Mouse (Mus musculus) MEL (cell line): ENCODE data around the gene Tbc1d5. TPM values are rescaled to one million over a fixed set of nuclear protein-coding genes. Genes with fewer than 3 reads are reported as not detected.

Experiments
- DNase-seq: peaks from one replicate; pipeline ENCODE4 v3.0.0; 2011; ENCODE audit warnings: low read depth, low spot score
- H3K27ac ChIP-seq: 2 replicates; pipeline ENCODE4 v1.5.1; 2012; ENCODE audit warnings: low read depth, mild to moderate bottlenecking, control low read depth, low read length, moderate library complexity; ENCODE audit not compliant: control insufficient read depth
- H3K27me3 ChIP-seq, 2 experiments: fragments of 150-350 bp in 1 of 2; sonication (generic) in 1 of 2; 2 replicates each; pipeline ENCODE4 v1.6.1; 2012; ENCODE audit warnings: low read length in 2 of 2, mild to moderate bottlenecking in 2 of 2, improper control_type of control experiment in 1 of 2, moderate library complexity in 1 of 2; ENCODE audit not compliant: insufficient read depth in 2 of 2, control insufficient read depth in 1 of 2
- H3K36me3 ChIP-seq, 2 experiments: 2 replicates each; pipeline ENCODE4 v1.6.1; 2012 to 2014; ENCODE audit warnings: low read length in 2 of 2, improper control_type of control experiment in 1 of 2, inconsistent platforms in 1 of 2, mild to moderate bottlenecking in 1 of 2; ENCODE audit not compliant: insufficient read depth in 2 of 2, control insufficient read depth in 1 of 2
- H3K4me1 ChIP-seq, 2 experiments: fragments of 150-350 bp in 1 of 2; sonication (generic) in 1 of 2; 2 replicates each; pipeline ENCODE4 v1.6.1; 2012; ENCODE audit warnings: low read length in 2 of 2, improper control_type of control experiment in 1 of 2, mild to moderate bottlenecking in 1 of 2; ENCODE audit not compliant: insufficient read depth in 2 of 2, control insufficient read depth in 1 of 2
- H3K4me3 ChIP-seq, 2 experiments: fragments of 150-350 bp in 1 of 2; sonication (generic) in 1 of 2; 2 replicates each; pipeline ENCODE4 v1.5.1; 2012; ENCODE audit warnings: low read depth in 2 of 2, low read length in 2 of 2, mild to moderate bottlenecking in 2 of 2, moderate library complexity in 2 of 2, control low read depth in 1 of 2, improper control_type of control experiment in 1 of 2; ENCODE audit not compliant: control insufficient read depth in 1 of 2, insufficient read depth in 1 of 2
- H3K79me2 ChIP-seq: 2 replicates; pipeline ENCODE4 v1.6.1; 2012; ENCODE audit warnings: mild to moderate bottlenecking, low read length, moderate library complexity; ENCODE audit not compliant: control insufficient read depth, poor library complexity, insufficient read depth
- H3K9ac ChIP-seq: 2 replicates; pipeline ENCODE4 v1.6.1; 2012; ENCODE audit warnings: low read depth, mild to moderate bottlenecking, control low read depth, low read length, moderate library complexity; ENCODE audit not compliant: control insufficient read depth, poor library complexity, severe bottlenecking
- H3K9me3 ChIP-seq: fragments of 150-350 bp; sonication (generic); replicated peaks from 2 replicates; pipeline ENCODE4 v1.6.1; 2012; ENCODE audit warnings: mild to moderate bottlenecking, low read length, improper control_type of control experiment, moderate library complexity; ENCODE audit not compliant: insufficient read depth
- CHD2 ChIP-seq: IDR thresholded peaks from 2 replicates; pipeline ENCODE4 v1.6.1; 2011; ENCODE audit warnings: low read length, improper control_type of control experiment
- EP300 ChIP-seq, 2 experiments: IDR thresholded peaks; 2 replicates each; pipeline ENCODE4 v1.6.1; 2011; ENCODE audit warnings: improper control_type of control experiment in 2 of 2, low read length in 2 of 2, low read depth in 1 of 2, mild to moderate bottlenecking in 1 of 2
- ETS1 ChIP-seq: IDR thresholded peaks from 2 replicates; pipeline ENCODE4 v1.6.1; 2012; ENCODE audit warnings: low read depth, mild to moderate bottlenecking, inconsistent platforms, low read length, improper control_type of control experiment, moderate library complexity
- HCFC1 ChIP-seq: IDR thresholded peaks from 2 replicates; pipeline ENCODE4 v1.6.1; 2012; ENCODE audit warnings: low read depth, mild to moderate bottlenecking, inconsistent platforms, low read length, improper control_type of control experiment, moderate library complexity
- MAFK ChIP-seq: IDR thresholded peaks from 2 replicates; pipeline ENCODE4 v1.6.1; 2011; ENCODE audit warnings: low read depth, mild to moderate bottlenecking, low read length, improper control_type of control experiment, borderline replicate concordance
- MAX ChIP-seq: IDR thresholded peaks from 2 replicates; pipeline ENCODE4 v1.6.1; 2011; ENCODE audit warnings: low read length, improper control_type of control experiment
- MXI1 ChIP-seq: IDR thresholded peaks from 2 replicates; pipeline ENCODE4 v1.6.1; 2011; ENCODE audit warnings: mild to moderate bottlenecking, low read depth, low read length, improper control_type of control experiment
- MYB ChIP-seq: IDR thresholded peaks from 2 replicates; pipeline ENCODE4 v1.6.1; 2011; ENCODE audit warnings: mild to moderate bottlenecking, low read depth, low read length, improper control_type of control experiment
- MYC ChIP-seq: IDR thresholded peaks from 2 replicates; pipeline ENCODE4 v1.6.1; 2011; ENCODE audit warnings: low read depth, mild to moderate bottlenecking, low read length, improper control_type of control experiment, moderate library complexity
- NELFE ChIP-seq: IDR thresholded peaks from 2 replicates; pipeline ENCODE4 v1.6.1; 2011; ENCODE audit warnings: low read depth, low read length, improper control_type of control experiment
- NRF1 ChIP-seq: IDR thresholded peaks from 2 replicates; pipeline ENCODE4 v1.6.1; 2014; ENCODE audit warnings: low read depth, mild to moderate bottlenecking, inconsistent platforms, low read length, improper control_type of control experiment, moderate library complexity; ENCODE audit not compliant: poor library complexity, insufficient read depth, severe bottlenecking
- POLR2AphosphoS5 ChIP-seq: IDR thresholded peaks from 2 replicates; pipeline ENCODE4 v1.6.1; 2012; ENCODE audit warnings: low read depth, borderline replicate concordance, mild to moderate bottlenecking, inconsistent platforms, low read length, moderate library complexity, mixed read lengths
- RAD21 ChIP-seq: IDR thresholded peaks from 2 replicates; pipeline ENCODE4 v1.6.1; 2011; ENCODE audit warnings: mild to moderate bottlenecking, low read depth, low read length, improper control_type of control experiment
- RCOR1 ChIP-seq: IDR thresholded peaks from 2 replicates; pipeline ENCODE4 v1.6.1; 2012; ENCODE audit warnings: low read depth, mild to moderate bottlenecking, inconsistent platforms, low read length, improper control_type of control experiment
- SIN3A ChIP-seq: IDR thresholded peaks from 2 replicates; pipeline ENCODE4 v1.6.1; 2012; ENCODE audit warnings: low read length, improper control_type of control experiment, inconsistent platforms
- SMC3 ChIP-seq: IDR thresholded peaks from 2 replicates; pipeline ENCODE4 v1.6.1; 2011; ENCODE audit warnings: low read depth, low read length, improper control_type of control experiment
- USF1 ChIP-seq: IDR thresholded peaks from 2 replicates; pipeline ENCODE4 v1.6.1; 2014; ENCODE audit warnings: low read depth, mild to moderate bottlenecking, inconsistent platforms, low read length, improper control_type of control experiment, moderate library complexity
- USF2 ChIP-seq, 2 experiments: IDR thresholded peaks; 2 replicates each; pipeline ENCODE4 v1.6.1; 2011 to 2012; ENCODE audit warnings: improper control_type of control experiment in 2 of 2, low read length in 2 of 2, borderline replicate concordance in 1 of 2, inconsistent platforms in 1 of 2, low read depth in 1 of 2, mild to moderate bottlenecking in 1 of 2; ENCODE audit not compliant: insufficient read depth in 1 of 2
- ZKSCAN1 ChIP-seq: IDR thresholded peaks from 2 replicates; pipeline ENCODE4 v1.6.1; 2012; ENCODE audit warnings: low read depth, mild to moderate bottlenecking, inconsistent platforms, low read length, improper control_type of control experiment, moderate library complexity
- polyA plus RNA-seq, 2 experiments: library from polyadenylated mRNA; stranded (reverse) in 1 of 2; unstranded in 1 of 2; fragments of >175 nt in 1 of 2; fragments of >200 nt in 1 of 2; gene quantifications; 2 replicates each; pipeline versions ENCODE4 v1.2.1 to v1.2.4; 2012; ENCODE audit warnings: low replicate concordance in 2 of 2, low read depth in 1 of 2; ENCODE audit not compliant: insufficient read length in 2 of 2, insufficient read depth in 1 of 2, missing spikeins in 1 of 2
- total RNA-seq: library from RNA; depleted of rRNA; stranded (reverse); fragments of 300-350 nt; gene quantifications from 2 replicates; pipeline ENCODE4 v1.2.3, GENCODE M21; 2012

Tbc1d5 gene
- total and polyA plus RNA-seq, 3 experiments, result 5.4 to 116 (median 8.2) TPM

- Histone ChIP-seq H3K4me3 (no peak overlapping the region), H3K79me2 (no peaks in the 10 kb centered on the region), H3K27ac (no peak overlapping the region), H3K27me3 (no peaks in the 10 kb centered on the region), H3K4me1 (peaks cover 0 to 4% of the 10 kb centered on the region in 2 experiments; a peak in 2 of 4 replicates), H3K36me3 (peaks cover 0 to 4% of the 10 kb centered on the region in 2 experiments; a peak in 3 of 4 replicates), H3K9ac (no peak overlapping the region), H3K9me3 (no peaks in the 10 kb centered on the region)
- peak; percentile 7 for DNase-seq
- TF ChIP-seq RAD21 (no peak), NELFE (no peak), NRF1 (no peak), SMC3 (no peak)
Observed at GRCm38 (mm10) chr17:50889475-50889874, 289.7 kb downstream of the Tbc1d5 start.

DNA sequence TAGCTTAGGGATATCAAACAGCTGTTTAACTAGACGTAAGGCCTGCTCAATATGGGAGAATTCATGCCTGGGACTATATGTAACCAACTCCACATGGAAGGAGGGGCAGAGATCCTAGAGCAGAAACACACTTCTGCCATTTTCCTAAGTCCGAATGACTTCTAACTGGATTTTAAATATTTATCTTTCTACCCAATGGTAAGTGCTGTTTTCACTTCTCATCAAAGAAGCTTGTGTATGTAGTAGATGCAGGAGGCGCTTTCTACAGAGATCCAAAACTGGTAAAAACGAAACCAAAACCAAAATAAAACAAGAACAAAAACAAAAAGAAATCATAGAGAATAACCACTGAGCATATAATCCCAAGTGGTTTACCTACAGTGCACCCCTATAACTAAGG, 299.2 kb downstream of the Tbc1d5 start:
- H3K4me3 ChIP-seq, result no peak overlapping the region
- H3K27me3 ChIP-seq, result no peaks in the 10 kb centered on the region
- H3K9me3 ChIP-seq, result no peaks in the 10 kb centered on the region
- H3K79me2 ChIP-seq, result no peaks in the 10 kb centered on the region
- no peak overlapping the region for H3K27ac ChIP-seq
- no peaks in the 10 kb centered on the region for H3K36me3 ChIP-seq
- no peak for TF ChIP-seq SIN3A
- TF ChIP-seq ZKSCAN1, result no peak
- TF ChIP-seq USF2 (IDR thresholded peaks at IDR 0.05; ENCODE audit: borderline replicate concordance in 1 of 2, insufficient read depth in 1 of 2, low read depth in 1 of 2, low read length in 2 of 2), result no peak
- TF ChIP-seq MYB, result no peak
- TF ChIP-seq EP300 (IDR thresholded peaks at IDR 0.05; ENCODE audit: low read depth in 1 of 2, low read length in 2 of 2), result no peak
- TF ChIP-seq MYC, result no peak
- no peak for TF ChIP-seq MXI1
- TF ChIP-seq MAFK, result no peak
- TF ChIP-seq ETS1, result no peak
- TF ChIP-seq USF1, result no peak
- TF ChIP-seq CHD2, result no peak
- TF ChIP-seq HCFC1, result no peak
- no peak for TF ChIP-seq RCOR1
- no peak for TF ChIP-seq MAX
- TF ChIP-seq POLR2AphosphoS5, result no peak
- no peaks in the 10 kb centered on the region for H3K4me1 ChIP-seq
- no peak overlapping the region for H3K9ac ChIP-seq
- DNase-seq, result no peak
